In the genomic region with DNA sequence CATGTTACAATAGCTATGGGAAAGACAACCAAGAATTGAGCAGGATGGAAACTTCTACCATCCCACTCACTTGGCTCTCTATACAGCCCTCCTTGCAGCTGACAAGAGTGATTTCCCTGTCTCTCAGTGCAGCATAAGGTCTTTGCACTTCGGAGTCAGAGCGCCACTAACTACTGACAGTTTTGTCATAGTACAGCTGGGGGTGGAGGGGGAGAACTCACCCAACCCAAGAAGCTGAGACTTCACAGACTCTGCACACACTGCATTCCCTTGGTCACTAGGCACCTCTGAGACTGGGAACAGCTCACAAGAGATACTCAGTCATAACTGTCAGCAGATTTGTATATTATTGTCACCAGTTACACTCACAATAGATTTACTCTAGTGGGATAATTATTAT, we compare ENCODE assay signal across 21 mouse cellular contexts.
DNase-seq lines count a peak whose midpoint lies in the region; ATAC-seq and TF ChIP-seq lines count a peak whose summit lies in the region.
"Had no signal": no experiment of that assay in that cellular context is flagged by ENCODE, and none has a peak within 500 bp of the region (broad histone marks: within the 10 kb centered on the region; RNA-seq: fewer than 3 reads in every experiment).

No protein-coding gene starts in this region.

- peak; percentile 4 to 10 for DNase-seq in heart, postnatal 10 days
- no peak for DNase-seq in heart, adult 8-10 months (ENCODE audit: low spot score)
- DNase-seq in lung, adult 2 months, result no peak
- peak; percentile 65 for DNase-seq in brain, adult 2 months (ENCODE audit: low read depth, low spot score)
- peak; percentile 17 to 33 for DNase-seq in frontal cortex, adult 2 months (ENCODE audit: extremely low spot score in 1 of 2, low spot score in 1 of 2)
- DNase-seq in thymus, postnatal 0 days (ENCODE audit: low spot score), result no peak
- DNase-seq: adrenal gland, postnatal 25 days; cerebellum, adult 9-10 months; gastrocnemius, adult 2 months; heart, adult 11 months; kidney, adult 18-20 months; left cerebral cortex, postnatal 4 days; retina, postnatal 1 day; thymus, adult 2 months had no signal

- 38% methylated on average over 2 of the region's 2 CpGs for WGBS in lung, embryonic 15.5 days
- WGBS in lung, adult 2 months, result 68% methylated on average over 2 of the region's 2 CpGs

- no peak overlapping the region for H3K27ac ChIP-seq in lung, embryonic 15.5 days
- H3K27ac ChIP-seq: embryonic facial prominence, embryonic 12.5 days; gastrocnemius, adult 2 months; hindbrain, embryonic 14.5 days; macrophage; midbrain, embryonic 12.5 days had no signal

- H3K4me1 ChIP-seq in lung, embryonic 15.5 days, result no peaks in the 10 kb centered on the region
- H3K4me1 ChIP-seq in lung, adult 2 months (ENCODE audit: control insufficient read depth, insufficient read depth, low read length), result no peaks in the 10 kb centered on the region; the same call in 1 of the 2 replicates
- H3K4me1 ChIP-seq: embryonic facial prominence, embryonic 12.5 days; midbrain, embryonic 12.5 days had no signal

- H3K9ac ChIP-seq in lung, embryonic 15.5 days, result no peak overlapping the region
- H3K9ac ChIP-seq: embryonic facial prominence, embryonic 12.5 days; hindbrain, embryonic 14.5 days; midbrain, embryonic 12.5 days had no signal

- no peak overlapping the region for H3K4me2 ChIP-seq in lung, embryonic 15.5 days
- H3K4me2 ChIP-seq: embryonic facial prominence, embryonic 12.5 days; hindbrain, embryonic 14.5 days; midbrain, embryonic 12.5 days had no signal

- intact Hi-C loops in heart, postnatal 10 days (cut with DNase I), result no loop called here

- no peaks in the 10 kb centered on the region for H3K36me3 ChIP-seq in lung, embryonic 15.5 days
- H3K36me3 ChIP-seq: embryonic facial prominence, embryonic 12.5 days; midbrain, embryonic 12.5 days had no signal

- no peaks in the 10 kb centered on the region for H3K9me3 ChIP-seq in lung, embryonic 15.5 days
- H3K9me3 ChIP-seq: embryonic facial prominence, embryonic 12.5 days; midbrain, embryonic 12.5 days had no signal

- H3K4me3 ChIP-seq in lung, embryonic 15.5 days, result no peak overlapping the region
- no peak overlapping the region for H3K4me3 ChIP-seq in lung, adult 2 months (replicated peaks; ENCODE audit: extremely low read depth, low read depth, low read length)
- H3K4me3 ChIP-seq: embryonic facial prominence, embryonic 12.5 days; gastrocnemius, adult 2 months; midbrain, embryonic 12.5 days had no signal

- ATAC-seq in lung, embryonic 15.5 days (ENCODE audit: borderline replicate concordance, extremely low read depth, low FRiP score, low TSS enrichment), result peak; percentile 62; the same call in 1 of the 2 replicates
- ATAC-seq: activated CD4-positive, CD25-positive, alpha-beta regulatory T cell, adult 4 months; Patski had no signal

- H3K27me3 ChIP-seq in lung, embryonic 15.5 days, result no peaks in the 10 kb centered on the region
- H3K27me3 ChIP-seq: midbrain, embryonic 12.5 days; Patski had no signal

- no peak for TF ChIP-seq POLR2A in lung, adult 2 months (IDR thresholded peaks at IDR 0.05; ENCODE audit: borderline replicate concordance, extremely low read depth, low read depth, low read length)

- no peak for TF ChIP-seq CTCF in lung, adult 2 months (IDR thresholded peaks at IDR 0.05; ENCODE audit: insufficient read depth, low read length)

Comparison
In these comparisons a context has a peak if more than half of its experiments do, and no peak if none do; other contexts are left out.
1. DNase-seq: peak in heart, postnatal 10 days (2 of 2), brain, adult 2 months (single experiment) and frontal cortex, adult 2 months (2 of 2); none in heart, adult 8-10 months (single experiment), lung, adult 2 months (single experiment) and thymus, postnatal 0 days (single experiment).